Mouse (Mus musculus): ENCODE measurements around the gene Atp9a. TPM values are rescaled to one million over a fixed set of nuclear protein-coding genes. Genes with fewer than 3 reads are reported as not detected.

Gene Atp9a
- polyA plus RNA-seq, 1 experiment from 2014 or later, result 143 TPM

- H3K4me3 ChIP-seq (replicated peaks), result no peak overlapping the region
- H3K27me3 ChIP-seq (replicated peaks), result peaks cover 29% of the 10 kb centered on the region
- WGBS, result 87% methylated on average over 2 of the region's 2 CpGs
- H3K9ac ChIP-seq (replicated peaks), result no peak overlapping the region
- H3K36me3 ChIP-seq, result no peaks in the 10 kb centered on the region
- no peak overlapping the region for H3K4me2 ChIP-seq
- no peak for ATAC-seq (ENCODE audit: low FRiP score)
- no peaks in the 10 kb centered on the region for H3K9me3 ChIP-seq (replicated peaks)
- no peak overlapping the region for H3K27ac ChIP-seq (replicated peaks)
- H3K4me1 ChIP-seq, result peaks cover 32% of the 10 kb centered on the region
These were observed 151.1 kb downstream of the Atp9a start for GRCm38 (mm10) chr2:168591076-168591475.

- WGBS, result 44% methylated on average over 10 of the region's 10 CpGs
- H3K4me1 ChIP-seq, result peaks cover 32% of the 10 kb centered on the region
- H3K9me3 ChIP-seq (replicated peaks), result no peaks in the 10 kb centered on the region
- H3K27me3 ChIP-seq (replicated peaks), result peaks cover 29% of the 10 kb centered on the region
- H3K9ac ChIP-seq (replicated peaks), result no peak overlapping the region
- no peaks in the 10 kb centered on the region for H3K36me3 ChIP-seq
- peak overlapping the region; percentile 33 for H3K4me3 ChIP-seq (replicated peaks)
- no peak for ATAC-seq (ENCODE audit: low FRiP score)
- H3K4me2 ChIP-seq, result peak overlapping the region; percentile 62
- no peak overlapping the region for H3K27ac ChIP-seq (replicated peaks)
These were observed 151.7 kb downstream of the Atp9a start for GRCm38 (mm10) chr2:168590556-168590955.

GRCm38 (mm10) chr2:168590168-168590551 is 152.0 kb downstream of the Atp9a start:
- Histone ChIP-seq H3K9me3 (replicated peaks) (no peaks in the 10 kb centered on the region), H3K27ac (replicated peaks) (no peak overlapping the region), H3K27me3 (replicated peaks) (peaks cover 29% of the 10 kb centered on the region), H3K4me2 (peak overlapping the region; percentile 62), H3K4me3 (replicated peaks) (peak overlapping the region; percentile 33), H3K9ac (replicated peaks) (0 out of 2 replicates have a peak overlapping the region, but pooled peaks have one; percentile 3), H3K4me1 (peaks cover 32% of the 10 kb centered on the region), H3K36me3 (no peaks in the 10 kb centered on the region)
- WGBS, result 1% methylated on average over 37 of the region's 38 CpGs
- ATAC-seq (ENCODE audit: low FRiP score), result 0 out of 2 replicates have a peak, but pooled peaks have one; percentile 29

- peak overlapping the region; percentile 33 for H3K4me3 ChIP-seq (replicated peaks)
- H3K27ac ChIP-seq (replicated peaks), result no peak overlapping the region
- no peaks in the 10 kb centered on the region for H3K36me3 ChIP-seq
- WGBS, result 8% methylated on average over 21 of the region's 21 CpGs
- H3K27me3 ChIP-seq (replicated peaks), result peaks cover 29% of the 10 kb centered on the region
- H3K4me2 ChIP-seq, result peak overlapping the region; percentile 62
- H3K9me3 ChIP-seq (replicated peaks), result no peaks in the 10 kb centered on the region
- ATAC-seq (ENCODE audit: low FRiP score), result peak; percentile 51
- H3K4me1 ChIP-seq, result peaks cover 32% of the 10 kb centered on the region
- H3K9ac ChIP-seq (replicated peaks), result 0 out of 2 replicates have a peak overlapping the region, but pooled peaks have one; percentile 3
These were observed 152.6 kb downstream of the Atp9a start for GRCm38 (mm10) chr2:168589368-168590167.

GRCm38 (mm10) chr2:168588591-168589367 is 153.4 kb downstream of the Atp9a start:
- H3K4me3 ChIP-seq (replicated peaks), result no peak overlapping the region
- no peak overlapping the region for H3K9ac ChIP-seq (replicated peaks)
- no peak for ATAC-seq (ENCODE audit: low FRiP score)
- peaks cover 39% of the 10 kb centered on the region for H3K4me1 ChIP-seq
- 30% methylated on average over 11 of the region's 11 CpGs for WGBS
- peaks cover 31% of the 10 kb centered on the region for H3K27me3 ChIP-seq (replicated peaks)
- no peaks in the 10 kb centered on the region for H3K36me3 ChIP-seq
- no peak overlapping the region for H3K27ac ChIP-seq (replicated peaks)
- H3K4me2 ChIP-seq, result peak overlapping the region; percentile 2; the same call in 1 of the 2 replicates
- H3K9me3 ChIP-seq (replicated peaks), result no peaks in the 10 kb centered on the region

- Histone ChIP-seq H3K4me3 (replicated peaks) (no peak overlapping the region), H3K9me3 (replicated peaks) (no peaks in the 10 kb centered on the region), H3K27ac (replicated peaks) (no peak overlapping the region), H3K4me1 (peaks cover 39% of the 10 kb centered on the region), H3K36me3 (no peaks in the 10 kb centered on the region), H3K27me3 (replicated peaks) (peaks cover 33% of the 10 kb centered on the region), H3K4me2 (no peak overlapping the region), H3K9ac (replicated peaks) (no peak overlapping the region)
- ATAC-seq (ENCODE audit: low FRiP score), result no peak
- 73% methylated on average over 8 of the region's 8 CpGs for WGBS
These were observed 155.1 kb downstream of the Atp9a start for GRCm38 (mm10) chr2:168587159-168587558.

GRCm38 (mm10) chr2:168586512-168586911 is 155.7 kb downstream of the Atp9a start:
- H3K27ac ChIP-seq (replicated peaks), result no peak overlapping the region
- H3K4me3 ChIP-seq (replicated peaks), result no peak overlapping the region
- H3K27me3 ChIP-seq (replicated peaks), result peaks cover 26% of the 10 kb centered on the region
- WGBS, result 88% methylated on average over 12 of the region's 12 CpGs
- no peaks in the 10 kb centered on the region for H3K9me3 ChIP-seq (replicated peaks)
- H3K9ac ChIP-seq (replicated peaks), result no peak overlapping the region
- no peak overlapping the region for H3K4me2 ChIP-seq
- H3K4me1 ChIP-seq, result peaks cover 39% of the 10 kb centered on the region
- ATAC-seq (ENCODE audit: low FRiP score), result no peak
- no peaks in the 10 kb centered on the region for H3K36me3 ChIP-seq

- H3K4me3 ChIP-seq (replicated peaks), result no peak overlapping the region
- no peak overlapping the region for H3K27ac ChIP-seq (replicated peaks)
- WGBS, result 67% methylated on average over 6 of the region's 6 CpGs
- ATAC-seq (ENCODE audit: low FRiP score), result no peak
- H3K36me3 ChIP-seq, result no peaks in the 10 kb centered on the region
- peaks cover 10% of the 10 kb centered on the region for H3K27me3 ChIP-seq (replicated peaks)
- H3K9me3 ChIP-seq (replicated peaks), result no peaks in the 10 kb centered on the region
- H3K4me2 ChIP-seq, result no peak overlapping the region
- H3K4me1 ChIP-seq, result peaks cover 47% of the 10 kb centered on the region
- H3K9ac ChIP-seq (replicated peaks), result no peak overlapping the region
These were observed 157.4 kb downstream of the Atp9a start for GRCm38 (mm10) chr2:168584857-168585256.

Small RNAs within 50 kb of the gene (microRNA-seq; reads per million reads assigned to microRNA genes)
- 1.7 reads per million, percentile 2 among the genes with 10 or more reads in this experiment for gene Mir7004

Other genes with a start within 250 kb of the Atp9a start
- 4.8 and 5.6 TPM in 2 replicates for gene Nfatc2, start 140.8 kb downstream of the Atp9a start, polyA plus RNA-seq (2015; fragmentation: Nextera tagmentation; extraction: Ambion mirVana)
- gene Sall4, start 25.5 kb upstream of the Atp9a start, polyA plus RNA-seq (2015; fragmentation: Nextera tagmentation; extraction: Ambion mirVana), result 0.49 and 0.72 TPM in 2 replicates
- 24.1 and 28.4 TPM in 2 replicates for gene Zfp64, start 213.2 kb upstream of the Atp9a start, polyA plus RNA-seq (2015; fragmentation: Nextera tagmentation; extraction: Ambion mirVana)

All from neural tube, embryonic 15.5 days (tissue).